Mouse (Mus musculus) lung, adult 10 weeks (tissue): ENCODE measurements around the gene Ccdc138. TPM values are rescaled to one million over a fixed set of nuclear protein-coding genes. Genes with fewer than 3 reads are reported as not detected.

ENCODE experiments used
- polyA plus RNA-seq: library from polyadenylated mRNA; stranded (reverse); fragments of 350-450 nt; fragmentation: Illumina TruSeq; extraction: RNeasy Lipid Tissue Mini Kit (QIAGEN cat#74804); gene quantifications from one replicate; pipeline ENCODE4 v1.2.3, GENCODE M21; 2014; ENCODE audit warnings: low read depth, low replicate concordance; ENCODE audit not compliant: insufficient read depth

Gene Ccdc138
- 2.0 TPM for polyA plus RNA-seq

GRCm38 (mm10) chr10:58497320-58498284 is at the start of gene Ccdc138:
Gene Ccdc138, plus strand, starts transcription at chr10:58497948.

Other genes with a start within 250 kb of the Ccdc138 start
- 22.7 TPM for gene Gcc2, start 242.5 kb upstream of the Ccdc138 start, polyA plus RNA-seq
- gene Lims1, start 174.5 kb upstream of the Ccdc138 start, polyA plus RNA-seq = 51.9 TPM
- 14.9 TPM for gene Ranbp2, start 51.0 kb upstream of the Ccdc138 start, polyA plus RNA-seq
- 0.48 TPM for gene Edar, start 177.7 kb downstream of the Ccdc138 start, polyA plus RNA-seq
- gene Gm17542, start 220.3 kb downstream of the Ccdc138 start, polyA plus RNA-seq = not detected